Mouse (Mus musculus) kidney, adult 2 months (tissue): ENCODE data around the gene Zfp341. TPM values are rescaled to one million over a fixed set of nuclear protein-coding genes. Genes with fewer than 3 reads are reported as not detected.

Experiments
- DNase-seq: peaks from one replicate; pipeline ENCODE4 v3.0.0; 2021
- H3K27ac ChIP-seq: fragments of 200-500 bp; 2 replicates; pipeline ENCODE4 v1.5.1; 2012; ENCODE audit warnings: low read depth, low read length, control low read depth, inconsistent platforms; ENCODE audit not compliant: insufficient read depth
- H3K27me3 ChIP-seq: fragments of 200-500 bp; replicated peaks from 2 replicates; pipeline ENCODE4 v1.6.1; 2012; ENCODE audit warnings: mild to moderate bottlenecking, moderate library complexity, low read length, inconsistent platforms; ENCODE audit not compliant: control insufficient read depth, insufficient read depth
- H3K36me3 ChIP-seq: fragments of 200-500 bp; 2 replicates; pipeline ENCODE4 v1.6.1; 2012; ENCODE audit warnings: mild to moderate bottlenecking, moderate library complexity, low read length, inconsistent platforms; ENCODE audit not compliant: control insufficient read depth, insufficient read depth
- H3K4me1 ChIP-seq: fragments of 200-500 bp; 2 replicates; pipeline ENCODE4 v1.6.1; 2011; ENCODE audit warnings: low read length; ENCODE audit not compliant: control insufficient read depth, insufficient read depth
- H3K4me3 ChIP-seq: fragments of 200-500 bp; 2 replicates; pipeline ENCODE4 v1.5.1; 2011; ENCODE audit warnings: mild to moderate bottlenecking, low read depth, low read length, control low read depth; ENCODE audit not compliant: insufficient read depth
- CTCF ChIP-seq: fragments of 200-500 bp; conservative IDR thresholded peaks from 2 replicates; pipeline ENCODE4 v1.5.1; 2011; ENCODE audit warnings: low read depth, mild to moderate bottlenecking, control low read depth, low read length, moderate library complexity, mixed read lengths; ENCODE audit not compliant: insufficient read depth, insufficient read length
- POLR2A ChIP-seq: fragments of 200-500 bp; IDR thresholded peaks from one replicate; pipeline ENCODE4 v1.6.1; 2011; ENCODE audit warnings: low read depth, low read length, control low read depth
- WGBS: fragments of 180-500 bp; shearing (Covaris S2); methylation state at CpG from one replicate; pipeline ENCODE4 v1.1.7; 2018; 5-methylcytosine and 5-hydroxymethylcytosine counted together
- polyA plus RNA-seq: library from polyadenylated mRNA; depleted of rRNA; stranded (reverse); fragments of >200 nt; gene quantifications from 2 replicates; pipeline ENCODE4 v1.2.3, GENCODE M21; 2012

Zfp341 gene
- polyA plus RNA-seq, 1 experiment: 4.9 TPM

- Histone ChIP-seq H3K27ac (peak overlapping the region; percentile 99), H3K4me3 (peak overlapping the region; percentile 100), H3K4me1 (peaks cover 12% of the 10 kb centered on the region; the same call in 1 of the 2 replicates), H3K27me3 (no peaks in the 10 kb centered on the region), H3K36me3 (no peaks in the 10 kb centered on the region)
- no peak for TF ChIP-seq POLR2A
- no peak for TF ChIP-seq CTCF
- peak; percentile 74 for DNase-seq
- WGBS: 6% methylated on average over 22 of the region's 22 CpGs
These were observed 10.0 kb upstream of the Zfp341 start for GRCm38 (mm10) chr2:154603007-154603637.

- TF ChIP-seq CTCF (no peak), POLR2A (peak; percentile 78)
- H3K4me3 ChIP-seq: peak within 1 kb of the TSS; percentile 100
- no peaks in the 10 kb centered on the region for H3K36me3 ChIP-seq
- H3K27me3 ChIP-seq: no peaks in the 10 kb centered on the region
- WGBS: under 1% methylated on average over 13 of the region's 13 CpGs
- peak; percentile 100 for DNase-seq
- H3K27ac ChIP-seq: peak within 1 kb of the TSS; percentile 99
- H3K4me1 ChIP-seq: peaks cover 12% of the 10 kb centered on the region; the same call in 1 of the 2 replicates
These were observed 9.4 kb upstream of the Zfp341 start, which contains the start of gene Pxmp4 for GRCm38 (mm10) chr2:154603638-154604153. TSS of gene Pxmp4 (minus strand) at chr2:154603708.

- no peaks in the 10 kb centered on the region for H3K27me3 ChIP-seq
- TF ChIP-seq CTCF: no peak
- TF ChIP-seq POLR2A: no peak
- no peak for DNase-seq
- H3K4me1 ChIP-seq: peaks cover 12% of the 10 kb centered on the region; the same call in 1 of the 2 replicates
- H3K4me3 ChIP-seq: peak overlapping the region; percentile 43
- WGBS: 18% methylated on average over 7 of the region's 7 CpGs
- H3K27ac ChIP-seq: peak overlapping the region; percentile 64
- H3K36me3 ChIP-seq: no peaks in the 10 kb centered on the region
These were observed 8.9 kb upstream of the Zfp341 start for GRCm38 (mm10) chr2:154604156-154604555.

- H3K4me1 ChIP-seq: peaks cover 7% of the 10 kb centered on the region; the same call in 1 of the 2 replicates
- no peak for DNase-seq
- no peaks in the 10 kb centered on the region for H3K36me3 ChIP-seq
- no peak overlapping the region for H3K4me3 ChIP-seq
- 89% methylated on average over 1 of the region's 1 CpGs for WGBS
- TF ChIP-seq CTCF (no peak), POLR2A (no peak)
- no peak overlapping the region for H3K27ac ChIP-seq
- H3K27me3 ChIP-seq: no peaks in the 10 kb centered on the region
These were observed 6.1 kb upstream of the Zfp341 start for GRCm38 (mm10) chr2:154606965-154607364.

GRCm38 (mm10) chr2:154609050-154609767 is 3.9 kb upstream of the Zfp341 start:
- TF ChIP-seq POLR2A (no peak), CTCF (no peak)
- H3K4me3 ChIP-seq: no peak overlapping the region
- WGBS: 67% methylated on average over 10 of the region's 10 CpGs
- DNase-seq: no peak
- peaks cover 8% of the 10 kb centered on the region; the same call in 1 of the 2 replicates for H3K4me1 ChIP-seq
- H3K27me3 ChIP-seq: no peaks in the 10 kb centered on the region
- H3K27ac ChIP-seq: no peak overlapping the region
- no peaks in the 10 kb centered on the region for H3K36me3 ChIP-seq

- Histone ChIP-seq H3K4me3 (peak overlapping the region; percentile 9), H3K27me3 (no peaks in the 10 kb centered on the region), H3K36me3 (no peaks in the 10 kb centered on the region), H3K27ac (peak overlapping the region; percentile 74), H3K4me1 (peaks cover 7% of the 10 kb centered on the region; the same call in 1 of the 2 replicates)
- TF ChIP-seq POLR2A: no peak
- no peak for TF ChIP-seq CTCF
- 42% methylated on average over 19 of the region's 19 CpGs for WGBS
- DNase-seq: peak; percentile 39
These were observed 1.9 kb downstream of the Zfp341 start for GRCm38 (mm10) chr2:154614841-154615576.

- H3K27ac ChIP-seq: peak overlapping the region; percentile 74; the same call in 1 of the 2 replicates
These were observed 2.6 kb downstream of the Zfp341 start for GRCm38 (mm10) chr2:154615674-154616073.

More at GRCm38 (mm10) chr2:154615674-154616073, 2.6 kb downstream of the Zfp341 start:
- TF ChIP-seq POLR2A (no peak), CTCF (no peak)
- 69% methylated on average over 5 of the region's 5 CpGs for WGBS
- Histone ChIP-seq H3K27me3 (no peaks in the 10 kb centered on the region), H3K36me3 (no peaks in the 10 kb centered on the region), H3K4me1 (peaks cover 7% of the 10 kb centered on the region; the same call in 1 of the 2 replicates), H3K4me3 (no peak overlapping the region)
- no peak for DNase-seq
